In the genomic region with DNA sequence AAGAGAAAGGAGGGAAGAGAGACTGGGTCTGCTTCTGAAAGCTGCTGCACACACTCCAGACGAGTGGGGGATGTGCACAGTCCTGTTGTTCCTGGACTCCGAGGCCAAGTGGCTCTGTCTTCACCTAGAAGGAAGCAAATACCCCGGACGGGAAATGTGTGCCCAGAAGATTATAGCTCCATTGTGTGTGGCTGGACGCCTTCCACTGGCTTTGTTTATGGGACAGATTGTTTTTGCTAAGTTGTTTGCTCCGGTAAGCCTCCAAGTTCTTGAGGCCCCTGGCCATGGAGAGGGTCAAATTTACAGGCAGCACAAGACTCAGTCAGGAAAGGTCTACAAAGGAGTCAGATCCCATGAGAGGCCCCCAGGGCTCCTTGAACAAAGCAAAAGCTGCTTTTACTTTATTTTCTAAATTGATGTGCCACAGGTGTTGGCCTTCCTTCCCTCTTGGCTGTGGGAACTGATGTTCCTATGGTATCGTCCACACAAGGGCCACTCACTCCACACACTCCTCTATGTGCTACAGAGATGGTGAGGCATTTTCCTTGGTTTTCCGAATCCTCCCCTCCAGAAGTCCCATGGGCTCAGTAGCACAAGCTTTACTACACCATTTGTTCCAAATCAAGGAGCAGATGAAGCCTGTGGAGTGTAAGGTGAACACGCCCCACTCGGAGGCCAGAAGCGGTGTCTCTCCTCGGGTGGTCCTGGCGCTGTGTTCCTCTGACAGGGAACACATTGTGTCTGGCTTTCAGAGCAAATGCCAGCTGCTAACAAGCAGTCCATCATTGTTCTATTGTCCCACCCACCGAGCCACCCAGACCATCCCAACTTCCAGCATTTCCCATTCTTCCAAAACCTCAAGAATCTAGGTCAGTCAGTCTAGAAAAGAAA, we compare ENCODE assay signal across 9 mouse cellular contexts. TPM values are rescaled to one million over a fixed set of nuclear protein-coding genes. Genes with fewer than 3 reads are reported as not detected.
DNase-seq lines count a peak whose midpoint lies in the region; ATAC-seq and TF ChIP-seq lines count a peak whose summit lies in the region.
"Had no signal": no experiment of that assay in that cellular context is flagged by ENCODE, and none has a peak within 500 bp of the region (broad histone marks: within the 10 kb centered on the region; RNA-seq: fewer than 3 reads in every experiment).

No protein-coding gene starts in this region.

- 58% methylated on average over 14 of the region's 14 CpGs for WGBS in hindbrain, embryonic 10.5 days
- 55% methylated on average over 14 of the region's 14 CpGs for WGBS in hindbrain, embryonic 16.5 days
- 29% methylated on average over 14 of the region's 14 CpGs for WGBS in kidney, embryonic 15.5 days
- 36% methylated on average over 14 of the region's 14 CpGs for WGBS in lung, postnatal 0 days

- no peaks in the 10 kb centered on the region for H3K36me3 ChIP-seq in hindbrain, embryonic 10.5 days
- no peaks in the 10 kb centered on the region for H3K36me3 ChIP-seq in hindbrain, embryonic 16.5 days (ENCODE audit: control insufficient read depth, insufficient read depth, low read length)
- no peaks in the 10 kb centered on the region for H3K36me3 ChIP-seq in kidney, embryonic 15.5 days
- no peaks in the 10 kb centered on the region for H3K36me3 ChIP-seq in lung, postnatal 0 days (ENCODE audit: insufficient read depth, low read length)

- H3K9ac ChIP-seq in hindbrain, embryonic 16.5 days (ENCODE audit: low read depth, low read length): no peak overlapping the region
- no peak overlapping the region for H3K9ac ChIP-seq in kidney, embryonic 15.5 days
- H3K9ac ChIP-seq in lung, postnatal 0 days (replicated peaks; ENCODE audit: low read depth): no peak overlapping the region

- no peaks in the 10 kb centered on the region for H3K9me3 ChIP-seq in hindbrain, embryonic 10.5 days
- no peaks in the 10 kb centered on the region for H3K9me3 ChIP-seq in hindbrain, embryonic 16.5 days (ENCODE audit: control insufficient read depth, low read length)
- H3K9me3 ChIP-seq in kidney, embryonic 15.5 days (replicated peaks): no peaks in the 10 kb centered on the region
- no peaks in the 10 kb centered on the region for H3K9me3 ChIP-seq in lung, postnatal 0 days (ENCODE audit: low read length)

- peaks cover 11% of the 10 kb centered on the region for H3K4me1 ChIP-seq in hindbrain, embryonic 10.5 days (replicated peaks)
- H3K4me1 ChIP-seq in hindbrain, embryonic 16.5 days (ENCODE audit: control insufficient read depth, insufficient read depth, low read depth, low read length): no peaks in the 10 kb centered on the region
- peaks cover 14% of the 10 kb centered on the region for H3K4me1 ChIP-seq in kidney, embryonic 15.5 days
- H3K4me1 ChIP-seq in lung, postnatal 0 days (ENCODE audit: insufficient read depth, low read depth, low read length): no peaks in the 10 kb centered on the region

- ATAC-seq in hindbrain, embryonic 16.5 days: no peak
- ATAC-seq in kidney, embryonic 15.5 days (replicated peaks; ENCODE audit: low FRiP score): peak; percentile 74
- ATAC-seq in lung, postnatal 0 days: peak; percentile 94

- DNase-seq in hindbrain, embryonic 10.5 days (ENCODE audit: low spot score): peak; percentile 13
- DNase-seq in heart, adult 11 months: peak; percentile 99
- DNase-seq in lung, postnatal 0 days (ENCODE audit: low spot score): peak; percentile 78
- DNase-seq in layer of hippocampus, postnatal 36 days: no peak
- DNase-seq in frontal cortex, postnatal 10 days (ENCODE audit: low spot score in 2 of 2): no peak
- DNase-seq in spleen, postnatal 36 days (ENCODE audit: low spot score in 2 of 2): no peak

- peak; percentile 98 for TF ChIP-seq EP300 in lung, postnatal 0 days (IDR thresholded peaks at IDR 0.05)

- 0 out of 2 replicates have a peak overlapping the region, but pooled peaks have one; percentile 50 for H3K27ac ChIP-seq in hindbrain, embryonic 10.5 days
- no peak overlapping the region for H3K27ac ChIP-seq in hindbrain, embryonic 16.5 days (ENCODE audit: low read depth, low read length)
- H3K27ac ChIP-seq in kidney, embryonic 15.5 days: peak overlapping the region; percentile 82
- peak overlapping the region; percentile 87 for H3K27ac ChIP-seq in lung, postnatal 0 days (ENCODE audit: low read length)

- no peak overlapping the region for H3K4me2 ChIP-seq in hindbrain, embryonic 16.5 days (ENCODE audit: low read length)
- no peak overlapping the region for H3K4me2 ChIP-seq in kidney, embryonic 15.5 days
- H3K4me2 ChIP-seq in lung, postnatal 0 days (replicated peaks; ENCODE audit: low read depth, low read length): no peak overlapping the region

- no peak for TF ChIP-seq CTCF in lung, postnatal 0 days (IDR thresholded peaks at IDR 0.05)

- no peaks in the 10 kb centered on the region for H3K27me3 ChIP-seq in hindbrain, embryonic 10.5 days (ENCODE audit: insufficient read depth, poor library complexity, severe bottlenecking)
- H3K27me3 ChIP-seq in hindbrain, embryonic 16.5 days (replicated peaks; ENCODE audit: control insufficient read depth, insufficient read depth, low read length): no peaks in the 10 kb centered on the region
- no peaks in the 10 kb centered on the region for H3K27me3 ChIP-seq in kidney, embryonic 15.5 days
- H3K27me3 ChIP-seq in lung, postnatal 0 days (replicated peaks; ENCODE audit: insufficient read depth, low read length): no peaks in the 10 kb centered on the region
- H3K27me3 ChIP-seq: CH12.LX had no signal

- H3K4me3 ChIP-seq in hindbrain, embryonic 10.5 days: no peak overlapping the region
- H3K4me3 ChIP-seq in hindbrain, embryonic 16.5 days (ENCODE audit: low read length): no peak overlapping the region
- no peak overlapping the region for H3K4me3 ChIP-seq in kidney, embryonic 15.5 days (replicated peaks)
- no peak overlapping the region for H3K4me3 ChIP-seq in lung, postnatal 0 days (ENCODE audit: low read depth, low read length)

RNA-seq across cellular contexts. Expression of gene Mrtfb, which starts 23.1 kb away (rescaled TPM):
- polyA plus RNA-seq in hindbrain, embryonic 10.5 days (2016; fragmentation: Nextera tagmentation; extraction: Ambion mirVana): 15.6 and 15.8 TPM in 2 replicates
- polyA plus RNA-seq in hindbrain, embryonic 16.5 days (2015; fragmentation: Nextera tagmentation; extraction: Ambion mirVana): 10.5 and 12.2 TPM in 2 replicates
- polyA plus RNA-seq in kidney, embryonic 15.5 days (2015; fragmentation: Nextera tagmentation; extraction: Ambion mirVana): 19.9 and 21.2 TPM in 2 replicates
- 21.8 and 24.0 TPM in 2 replicates for polyA plus RNA-seq in lung, postnatal 0 days (2015; fragmentation: Nextera tagmentation; extraction: Ambion mirVana)
- total RNA-seq in layer of hippocampus, postnatal 36 days (2021): 100 to 1,000 TPM; 156 to 177 TPM

Comparison
In these comparisons a context has a peak if more than half of its experiments do, and no peak if none do; other contexts are left out.
1. DNase-seq: peak in hindbrain, embryonic 10.5 days (single experiment), heart, adult 11 months (single experiment) and lung, postnatal 0 days (single experiment); none in layer of hippocampus, postnatal 36 days (0 of 2), frontal cortex, postnatal 10 days (0 of 2) and spleen, postnatal 36 days (0 of 2).